Mouse (Mus musculus) embryonic facial prominence, embryonic 10.5 days (tissue): ENCODE measurements at regions not wholly inside any gene's neighbourhood (a gene's known extent, or its start where the extent isn't known, plus 50 kb on each side); places are given as distances from the start of the nearest gene placed in this dataset.

Source experiments
- DNase-seq: peaks from one replicate; pipeline ENCODE4 v3.0.0-alpha.2; 2017; ENCODE audit warnings: low spot score
- H3K27ac ChIP-seq: fragments of 300-500 bp; sonication (generic); replicated peaks from 2 replicates; pipeline ENCODE4 v1.5.1; 2016; ENCODE audit warnings: mild to moderate bottlenecking
- H3K27me3 ChIP-seq: fragments of 300-500 bp; sonication (generic); replicated peaks from 2 replicates; pipeline ENCODE4 v1.6.1; 2016; ENCODE audit warnings: low read depth, mild to moderate bottlenecking; ENCODE audit not compliant: poor library complexity, severe bottlenecking
- H3K36me3 ChIP-seq: fragments of 300-500 bp; sonication (generic); replicated peaks from 2 replicates; pipeline ENCODE4 v1.6.1; 2016; ENCODE audit warnings: mild to moderate bottlenecking, moderate library complexity
- H3K4me1 ChIP-seq: fragments of 300-500 bp; sonication (generic); 2 replicates; pipeline ENCODE4 v1.6.1; 2016
- H3K4me3 ChIP-seq: fragments of 300-500 bp; sonication (generic); 2 replicates; pipeline ENCODE4 v1.5.1; 2016; ENCODE audit warnings: mild to moderate bottlenecking, moderate library complexity
- H3K9me3 ChIP-seq: fragments of 300-500 bp; sonication (generic); 2 replicates; pipeline ENCODE4 v1.6.1; 2016; ENCODE audit warnings: mild to moderate bottlenecking
- WGBS: fragments of 180-500 bp; shearing (Covaris S2); methylation state at CpG from one replicate; pipeline ENCODE4 v1.1.7; 2016; 5-methylcytosine and 5-hydroxymethylcytosine counted together

GRCm38 (mm10) chr8:90519567-90519966 is 171.4 kb upstream of the Tox3 start:
- Histone ChIP-seq H3K9me3 (no peaks in the 10 kb centered on the region), H3K4me1 (peaks cover 10% of the 10 kb centered on the region), H3K36me3 (no peaks in the 10 kb centered on the region), H3K27me3 (no peaks in the 10 kb centered on the region), H3K4me3 (no peak overlapping the region), H3K27ac (no peak overlapping the region)
- no peak for DNase-seq
- WGBS, result 75% methylated on average over 6 of the region's 6 CpGs

GRCm38 (mm10) chr8:90514191-90514590 is 166.0 kb upstream of the Tox3 start:
- 74% methylated on average over 3 of the region's 3 CpGs for WGBS
- Histone ChIP-seq H3K27me3 (no peaks in the 10 kb centered on the region), H3K4me3 (no peak overlapping the region), H3K9me3 (no peaks in the 10 kb centered on the region), H3K36me3 (no peaks in the 10 kb centered on the region), H3K4me1 (peaks cover 5% of the 10 kb centered on the region), H3K27ac (no peak overlapping the region)
- DNase-seq, result no peak

- no peak overlapping the region for H3K4me3 ChIP-seq
- H3K27me3 ChIP-seq, result no peaks in the 10 kb centered on the region
- 95% methylated on average over 4 of the region's 4 CpGs for WGBS
- no peaks in the 10 kb centered on the region for H3K36me3 ChIP-seq
- no peaks in the 10 kb centered on the region for H3K9me3 ChIP-seq
- DNase-seq, result no peak
- H3K4me1 ChIP-seq, result peaks cover 5% of the 10 kb centered on the region
- no peak overlapping the region for H3K27ac ChIP-seq
These were observed 165.5 kb upstream of the Tox3 start for GRCm38 (mm10) chr8:90513601-90514000.

- 89% methylated on average over 8 of the region's 8 CpGs for WGBS
- Histone ChIP-seq H3K36me3 (no peaks in the 10 kb centered on the region), H3K4me3 (no peak overlapping the region), H3K27me3 (no peaks in the 10 kb centered on the region), H3K27ac (no peak overlapping the region), H3K4me1 (peaks cover 5% of the 10 kb centered on the region), H3K9me3 (no peaks in the 10 kb centered on the region)
- DNase-seq, result no peak
These were observed 165.0 kb upstream of the Tox3 start for GRCm38 (mm10) chr8:90513102-90513501.

- Histone ChIP-seq H3K4me3 (no peak overlapping the region), H3K36me3 (no peaks in the 10 kb centered on the region), H3K27me3 (no peaks in the 10 kb centered on the region), H3K9me3 (no peaks in the 10 kb centered on the region), H3K4me1 (peaks cover 5% of the 10 kb centered on the region), H3K27ac (no peak overlapping the region)
- WGBS, result 20% methylated on average over 2 of the region's 2 CpGs
- no peak for DNase-seq
These were observed 164.5 kb upstream of the Tox3 start for GRCm38 (mm10) chr8:90512594-90512993.

GRCm38 (mm10) chr8:90504521-90504920 is 156.4 kb upstream of the Tox3 start:
- no peaks in the 10 kb centered on the region for H3K27me3 ChIP-seq
- no peaks in the 10 kb centered on the region for H3K36me3 ChIP-seq
- 86% methylated on average over 5 of the region's 5 CpGs for WGBS
- no peak overlapping the region for H3K4me3 ChIP-seq
- H3K9me3 ChIP-seq, result no peaks in the 10 kb centered on the region
- H3K4me1 ChIP-seq, result no peaks in the 10 kb centered on the region
- no peak for DNase-seq
- H3K27ac ChIP-seq, result no peak overlapping the region

GRCm38 (mm10) chr8:90503306-90503705 is 155.2 kb upstream of the Tox3 start:
- Histone ChIP-seq H3K27me3 (no peaks in the 10 kb centered on the region), H3K4me1 (no peaks in the 10 kb centered on the region), H3K9me3 (no peaks in the 10 kb centered on the region), H3K36me3 (no peaks in the 10 kb centered on the region), H3K4me3 (no peak overlapping the region), H3K27ac (no peak overlapping the region)
- WGBS, result 58% methylated on average over 2 of the region's 2 CpGs
- DNase-seq, result no peak

GRCm38 (mm10) chr8:90502879-90503278 is 154.7 kb upstream of the Tox3 start:
- 79% methylated on average over 2 of the region's 2 CpGs for WGBS
- no peak for DNase-seq
- Histone ChIP-seq H3K27me3 (no peaks in the 10 kb centered on the region), H3K4me1 (no peaks in the 10 kb centered on the region), H3K27ac (no peak overlapping the region), H3K36me3 (no peaks in the 10 kb centered on the region), H3K9me3 (no peaks in the 10 kb centered on the region), H3K4me3 (no peak overlapping the region)

GRCm38 (mm10) chr8:90499315-90499714 is 151.2 kb upstream of the Tox3 start:
- peaks cover 26% of the 10 kb centered on the region for H3K4me1 ChIP-seq
- H3K4me3 ChIP-seq, result no peak overlapping the region
- no peak for DNase-seq
- WGBS, result 59% methylated on average over 1 of the region's 1 CpGs
- no peaks in the 10 kb centered on the region for H3K9me3 ChIP-seq
- no peaks in the 10 kb centered on the region for H3K36me3 ChIP-seq
- H3K27ac ChIP-seq, result no peak overlapping the region; the same call in 1 of the 2 replicates
- H3K27me3 ChIP-seq, result no peaks in the 10 kb centered on the region

- Histone ChIP-seq H3K4me1 (peaks cover 39% of the 10 kb centered on the region), H3K4me3 (peak overlapping the region; percentile 47), H3K36me3 (no peaks in the 10 kb centered on the region), H3K9me3 (no peaks in the 10 kb centered on the region), H3K27me3 (no peaks in the 10 kb centered on the region), H3K27ac (peak overlapping the region; percentile 94)
- WGBS, result 3% methylated on average over 13 of the region's 13 CpGs
- DNase-seq, result peak; percentile 77
These were observed 148.6 kb upstream of the Tox3 start for GRCm38 (mm10) chr8:90496658-90497163.

- Histone ChIP-seq H3K27me3 (peaks cover 1% of the 10 kb centered on the region; the same call in 1 of the 2 replicates), H3K36me3 (no peaks in the 10 kb centered on the region), H3K4me1 (peaks cover 46% of the 10 kb centered on the region), H3K9me3 (no peaks in the 10 kb centered on the region), H3K4me3 (no peak overlapping the region), H3K27ac (peak overlapping the region; percentile 94)
- DNase-seq, result peak; percentile 23
- WGBS, result 50% methylated on average over 5 of the region's 5 CpGs
These were observed 147.8 kb upstream of the Tox3 start for GRCm38 (mm10) chr8:90495943-90496371.

- Histone ChIP-seq H3K4me3 (no peak overlapping the region), H3K27me3 (peaks cover 6% of the 10 kb centered on the region; the same call in 1 of the 2 replicates), H3K4me1 (peaks cover 53% of the 10 kb centered on the region), H3K27ac (no peak overlapping the region; the same call in 1 of the 2 replicates), H3K36me3 (no peaks in the 10 kb centered on the region), H3K9me3 (no peaks in the 10 kb centered on the region)
- no peak for DNase-seq
- 60% methylated on average over 14 of the region's 14 CpGs for WGBS
These were observed 144.5 kb upstream of the Tox3 start for GRCm38 (mm10) chr8:90492521-90493225.

GRCm38 (mm10) chr8:90491691-90492090 is 143.5 kb upstream of the Tox3 start:
- peaks cover 6% of the 10 kb centered on the region; the same call in 1 of the 2 replicates for H3K27me3 ChIP-seq
- no peak overlapping the region for H3K4me3 ChIP-seq
- 68% methylated on average over 7 of the region's 7 CpGs for WGBS
- no peaks in the 10 kb centered on the region for H3K36me3 ChIP-seq
- H3K27ac ChIP-seq, result no peak overlapping the region
- peaks cover 43% of the 10 kb centered on the region for H3K4me1 ChIP-seq
- DNase-seq, result no peak
- H3K9me3 ChIP-seq, result no peaks in the 10 kb centered on the region
